12 mouse cellular contexts compared by ENCODE assay signal in genomic region chr1:105735318-105735717, GRCm38 (mm10). TPM values are rescaled to one million over a fixed set of nuclear protein-coding genes. Genes with fewer than 3 reads are reported as not detected.
A peak's percentile ranks its signal among the peaks of the same experiment; 100 is the strongest.
DNase-seq lines count a peak whose midpoint lies in the region; ATAC-seq and TF ChIP-seq lines count a peak whose summit lies in the region.
"Had no signal": no experiment of that assay in that cellular context is flagged by ENCODE, and none has a peak within 500 bp of the region (broad histone marks: within the 10 kb centered on the region; RNA-seq: fewer than 3 reads in every experiment).

No protein-coding gene starts in this region.

- no peaks in the 10 kb centered on the region for H3K4me1 ChIP-seq in lung, embryonic 14.5 days (ENCODE audit: insufficient read depth)
- H3K4me1 ChIP-seq: forebrain, embryonic 15.5 days; heart, embryonic 13.5 days had no signal

- no peaks in the 10 kb centered on the region for H3K27me3 ChIP-seq in lung, embryonic 14.5 days (ENCODE audit: insufficient read depth, low read length)
- H3K27me3 ChIP-seq: forebrain, embryonic 15.5 days; heart, embryonic 13.5 days; megakaryocyte, embryonic 14.5 days had no signal

- 78% methylated on average over 3 of the region's 3 CpGs for WGBS in lung, embryonic 14.5 days

- ATAC-seq in lung, embryonic 14.5 days (ENCODE audit: insufficient read depth), result no peak
- ATAC-seq: forebrain, embryonic 15.5 days had no signal

- no peak overlapping the region for H3K9ac ChIP-seq in lung, embryonic 14.5 days
- H3K9ac ChIP-seq: forebrain, embryonic 15.5 days; heart, embryonic 13.5 days had no signal

- H3K4me2 ChIP-seq in lung, embryonic 14.5 days, result no peak overlapping the region
- H3K4me2 ChIP-seq: forebrain, embryonic 15.5 days; heart, embryonic 13.5 days had no signal

- peaks cover 17% of the 10 kb centered on the region for H3K36me3 ChIP-seq in lung, embryonic 14.5 days (ENCODE audit: insufficient read depth)

- no peak overlapping the region for H3K27ac ChIP-seq in lung, embryonic 14.5 days (ENCODE audit: low read depth)
- H3K27ac ChIP-seq: forebrain, embryonic 15.5 days; heart, embryonic 13.5 days had no signal

- H3K4me3 ChIP-seq in lung, embryonic 14.5 days (ENCODE audit: low read depth, low read length), result no peak overlapping the region
- H3K4me3 ChIP-seq: forebrain, embryonic 15.5 days; heart, embryonic 13.5 days; megakaryocyte, embryonic 14.5 days had no signal

- H3K9me3 ChIP-seq in lung, embryonic 14.5 days (ENCODE audit: low read depth, low read length), result no peaks in the 10 kb centered on the region
- H3K9me3 ChIP-seq: forebrain, embryonic 15.5 days; heart, embryonic 13.5 days; megakaryocyte, embryonic 14.5 days had no signal

- DNase-seq in embryo, embryonic 10 days (ENCODE audit: low spot score), result peak; percentile 17
- no peak for DNase-seq in embryo, embryonic 9.5 days (ENCODE audit: extremely low spot score)
- peak; percentile 15 for DNase-seq in lung, embryonic 14.5 days
- DNase-seq in lung, postnatal 25 days (ENCODE audit: low spot score), result no peak
- DNase-seq in adipocyte (ENCODE audit: low spot score), result peak; percentile 14
- peak; percentile 9 for DNase-seq in naive thymus-derived CD4-positive, alpha-beta T cell, adult 2 months (ENCODE audit: low read depth)
- no peak for DNase-seq in adrenal gland, adult 18-20 months (ENCODE audit: low spot score in 2 of 2)
- no peak for DNase-seq in layer of hippocampus, adult 9-11 months
- DNase-seq: kidney, adult 8-10 months had no signal

- TF ChIP-seq CTCF in lung, embryonic 14.5 days (IDR thresholded peaks at IDR 0.05; ENCODE audit: low read depth), result peak; percentile 25

RNA-seq across cellular contexts. Expression of gene Tnfrsf11a, which starts 45.2 kb away (rescaled TPM):
- polyA plus RNA-seq in lung, embryonic 14.5 days (2014; fragmentation: Nextera tagmentation; extraction: Ambion mirVana), result 2.1 and 2.4 TPM in 2 replicates
- 1 to 10 TPM; 2.6 to 3.3 TPM for total RNA-seq in adrenal gland, adult 18-20 months (2021)

Comparison
In these comparisons a context has a peak if more than half of its experiments do, and no peak if none do; other contexts are left out.
1. DNase-seq: peak in embryo, embryonic 10 days (single experiment), lung, embryonic 14.5 days (single experiment), adipocyte (single experiment) and naive thymus-derived CD4-positive, alpha-beta T cell, adult 2 months (single experiment); none in embryo, embryonic 9.5 days (single experiment), lung, postnatal 25 days (single experiment), adrenal gland, adult 18-20 months (0 of 2) and layer of hippocampus, adult 9-11 months (single experiment).